Mouse (Mus musculus) hindbrain, embryonic 16.5 days (tissue): ENCODE results near the gene Tmem211. TPM values are rescaled to one million over a fixed set of nuclear protein-coding genes. Genes with fewer than 3 reads are reported as not detected.
A peak's percentile ranks its signal among the peaks of the same experiment; 100 is the strongest.

Experiments used
- ATAC-seq: fragments of 200-750 bp; cut with Nextera tagmentation; 2 replicates; pipeline ENCODE4 v1.8.0; 2017; ENCODE audit warnings: moderate TSS enrichment, moderate library complexity
- H3K27ac ChIP-seq: fragments of 300-500 bp; sonication (generic); 2 replicates; pipeline ENCODE4 v1.5.1; 2014; ENCODE audit warnings: low read depth, mild to moderate bottlenecking, control low read depth, low read length, moderate library complexity
- H3K27me3 ChIP-seq: fragments of 300-500 bp; sonication (generic); replicated peaks from 2 replicates; pipeline ENCODE4 v1.6.1; 2014; ENCODE audit warnings: low read length; ENCODE audit not compliant: control insufficient read depth, insufficient read depth
- H3K36me3 ChIP-seq: fragments of 300-500 bp; sonication (generic); 2 replicates; pipeline ENCODE4 v1.6.1; 2014; ENCODE audit warnings: mild to moderate bottlenecking, low read length, moderate library complexity, mixed read lengths; ENCODE audit not compliant: control insufficient read depth, insufficient read depth
- H3K4me1 ChIP-seq: fragments of 300-500 bp; sonication (generic); 2 replicates; pipeline ENCODE4 v1.6.1; 2014; ENCODE audit warnings: low read depth, low read length; ENCODE audit not compliant: control insufficient read depth, insufficient read depth
- H3K4me2 ChIP-seq: fragments of 300-500 bp; sonication (generic); 2 replicates; pipeline ENCODE4 v1.6.1; 2014; ENCODE audit warnings: mild to moderate bottlenecking, low read length, control low read depth, moderate library complexity
- H3K4me3 ChIP-seq: fragments of 300-500 bp; sonication (generic); 2 replicates; pipeline ENCODE4 v1.5.1; 2014; ENCODE audit warnings: mild to moderate bottlenecking, low read length, control low read depth, moderate library complexity
- H3K9ac ChIP-seq: fragments of 300-500 bp; sonication (generic); 2 replicates; pipeline ENCODE4 v1.6.1; 2014; ENCODE audit warnings: low read depth, mild to moderate bottlenecking, control low read depth, low read length, moderate library complexity
- H3K9me3 ChIP-seq: fragments of 300-500 bp; sonication (generic); 2 replicates; pipeline ENCODE4 v1.6.1; 2014; ENCODE audit warnings: mild to moderate bottlenecking, low read length, moderate library complexity; ENCODE audit not compliant: control insufficient read depth
- WGBS: fragments of 180-500 bp; shearing (Covaris S2); extraction: QIAGEN DNeasy Blood & Tissue Kit; methylation state at CpG from one replicate; pipeline ENCODE4 v1.1.7; 2014; 5-methylcytosine and 5-hydroxymethylcytosine counted together
- polyA plus RNA-seq: library from polyadenylated mRNA; unstranded; fragments of >200 nt; fragmentation: Nextera tagmentation; extraction: Ambion mirVana; gene quantifications from 2 replicates; pipeline ENCODE4 v1.2.1, GENCODE M21; 2015

Gene Tmem211
- polyA plus RNA-seq, 1 experiment from 2014 or later: not detected

DNA sequence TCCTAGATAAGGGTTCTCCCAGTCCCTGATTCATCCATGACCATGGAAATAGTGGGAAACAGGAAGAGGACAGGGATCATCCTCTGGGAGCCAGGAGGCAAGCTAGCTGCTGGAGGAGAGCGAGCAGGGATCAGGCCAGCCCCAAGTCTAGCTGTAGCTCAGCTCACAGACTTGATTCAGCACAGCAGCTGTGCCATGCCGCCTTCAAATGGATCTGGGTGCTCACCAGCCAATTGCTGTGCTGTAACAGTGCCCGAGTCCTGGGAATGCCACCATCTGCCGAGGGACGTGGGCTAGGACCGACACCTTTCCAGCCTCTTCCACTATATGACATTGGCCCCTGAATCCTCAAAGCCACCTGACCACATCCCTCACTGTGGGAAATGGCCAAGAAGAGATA is 30.8 kb upstream of the Tmem211 start:
- ATAC-seq: no peak
- H3K9me3 ChIP-seq: no peaks in the 10 kb centered on the region
- no peak overlapping the region for H3K4me3 ChIP-seq
- no peak overlapping the region for H3K27ac ChIP-seq
- no peaks in the 10 kb centered on the region for H3K27me3 ChIP-seq
- H3K4me1 ChIP-seq: peaks cover 6% of the 10 kb centered on the region
- WGBS: 87% methylated on average over 6 of the region's 6 CpGs
- no peak overlapping the region for H3K4me2 ChIP-seq
- no peak overlapping the region for H3K9ac ChIP-seq
- no peaks in the 10 kb centered on the region for H3K36me3 ChIP-seq

DNA sequence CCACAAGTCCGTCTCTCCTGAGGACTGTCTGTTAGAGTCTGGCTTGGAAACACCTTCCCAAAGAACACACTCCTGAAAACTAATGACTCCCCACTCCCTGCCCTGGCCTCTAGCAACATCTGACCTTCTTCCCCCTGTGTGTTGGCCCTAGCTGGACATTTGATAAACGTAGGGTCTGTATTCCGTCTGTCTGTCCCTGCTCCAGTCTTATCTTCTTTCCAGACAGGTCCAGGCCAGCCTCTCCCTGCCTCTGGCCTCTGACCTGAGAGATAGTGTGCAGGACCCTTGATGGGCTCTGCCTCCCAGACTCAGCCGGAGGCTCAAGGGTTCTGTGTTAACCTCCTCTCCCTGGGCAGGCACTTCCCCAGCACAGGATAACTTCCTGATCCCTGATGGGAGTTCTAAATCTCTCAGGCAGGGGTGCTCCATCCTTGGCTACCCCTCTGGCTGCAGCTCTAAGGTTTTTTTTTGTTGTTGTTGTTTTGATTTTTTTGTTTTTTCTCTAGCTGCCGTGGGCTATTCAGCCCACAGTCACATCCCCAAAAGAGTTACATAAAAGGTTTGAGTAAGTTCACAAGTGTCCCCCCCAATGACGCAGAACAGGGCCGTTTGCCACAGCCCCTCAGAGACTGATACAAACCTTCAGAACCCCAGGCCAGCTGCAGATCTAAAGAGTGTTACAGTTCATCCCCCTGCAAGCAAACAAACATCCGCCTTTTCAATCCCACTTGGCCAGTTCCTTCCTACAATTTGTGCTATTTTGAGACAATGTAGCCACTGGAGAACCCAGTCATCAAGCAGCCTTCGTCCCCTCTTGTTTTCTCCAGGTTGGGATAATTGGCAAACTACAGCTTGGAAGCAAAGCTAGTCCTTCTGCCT is 29.6 kb upstream of the Tmem211 start:
- ATAC-seq: no peak
- 64% methylated on average over 9 of the region's 9 CpGs for WGBS
- Histone ChIP-seq H3K4me2 (no peak overlapping the region), H3K4me1 (peaks cover 2% of the 10 kb centered on the region), H3K36me3 (no peaks in the 10 kb centered on the region), H3K9ac (no peak overlapping the region), H3K27ac (no peak overlapping the region), H3K9me3 (no peaks in the 10 kb centered on the region), H3K27me3 (no peaks in the 10 kb centered on the region), H3K4me3 (no peak overlapping the region)

DNA sequence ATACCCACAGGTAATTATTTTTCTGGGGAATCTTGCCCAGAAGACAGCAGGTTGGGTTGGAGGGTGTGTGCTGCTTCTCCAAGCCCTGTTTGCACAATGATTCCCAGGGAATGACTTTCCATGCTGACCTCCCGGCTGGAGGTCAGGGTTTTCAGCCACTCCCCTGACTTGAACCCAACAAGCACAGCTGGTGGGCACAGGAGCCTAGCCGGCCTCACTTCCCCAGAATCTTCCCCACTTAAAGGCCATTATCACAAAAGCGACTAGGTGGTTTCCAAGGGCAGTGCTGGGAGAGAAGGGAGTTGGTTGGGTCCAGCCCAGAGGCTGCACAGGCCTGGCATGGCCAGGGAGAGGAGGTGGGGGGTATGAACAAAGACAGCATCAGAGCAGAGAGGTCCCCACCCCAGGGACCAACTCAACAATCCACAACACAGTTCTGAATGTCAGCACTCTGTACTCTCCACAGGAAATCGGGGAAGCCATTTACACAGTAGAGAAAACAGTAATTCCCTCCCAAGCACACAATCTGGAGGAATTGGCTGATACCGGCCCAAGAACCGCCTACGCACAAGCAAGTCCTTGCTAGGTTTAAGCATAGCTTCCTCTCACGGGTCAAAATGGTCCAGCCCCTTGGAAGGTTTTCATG is 27.5 kb upstream of the Tmem211 start:
- H3K4me2 ChIP-seq: no peak overlapping the region
- no peaks in the 10 kb centered on the region for H3K27me3 ChIP-seq
- H3K9me3 ChIP-seq: no peaks in the 10 kb centered on the region
- no peaks in the 10 kb centered on the region for H3K36me3 ChIP-seq
- no peak for ATAC-seq
- peak overlapping the region; percentile 4 for H3K27ac ChIP-seq
- no peak overlapping the region for H3K4me3 ChIP-seq
- no peak overlapping the region for H3K9ac ChIP-seq
- no peaks in the 10 kb centered on the region for H3K4me1 ChIP-seq
- 48% methylated on average over 8 of the region's 8 CpGs for WGBS

DNA sequence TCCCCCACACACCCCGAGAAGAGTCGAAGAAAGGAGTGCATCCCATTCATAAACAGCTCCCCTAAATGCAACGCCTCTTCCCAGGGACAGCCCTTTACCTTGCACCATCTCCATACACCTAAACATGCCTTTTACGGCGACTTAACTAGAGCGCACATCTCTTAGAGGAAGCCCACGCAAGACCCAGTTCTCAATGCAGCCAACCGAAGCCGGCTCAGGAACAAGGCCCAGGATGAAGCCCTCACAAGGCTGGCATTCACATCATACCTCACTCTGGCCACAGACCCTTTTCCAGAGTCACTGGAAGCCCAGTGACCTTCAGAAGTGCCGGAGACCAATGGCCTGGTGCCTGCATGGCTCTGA is 27.0 kb upstream of the Tmem211 start:
- H3K9ac ChIP-seq: no peak overlapping the region
- H3K36me3 ChIP-seq: no peaks in the 10 kb centered on the region
- no peaks in the 10 kb centered on the region for H3K27me3 ChIP-seq
- no peak overlapping the region for H3K4me3 ChIP-seq
- ATAC-seq: no peak
- no peaks in the 10 kb centered on the region for H3K4me1 ChIP-seq
- WGBS: 82% methylated on average over 10 of the region's 10 CpGs
- no peaks in the 10 kb centered on the region for H3K9me3 ChIP-seq
- H3K4me2 ChIP-seq: no peak overlapping the region
- peak overlapping the region; percentile 20 for H3K27ac ChIP-seq

DNA sequence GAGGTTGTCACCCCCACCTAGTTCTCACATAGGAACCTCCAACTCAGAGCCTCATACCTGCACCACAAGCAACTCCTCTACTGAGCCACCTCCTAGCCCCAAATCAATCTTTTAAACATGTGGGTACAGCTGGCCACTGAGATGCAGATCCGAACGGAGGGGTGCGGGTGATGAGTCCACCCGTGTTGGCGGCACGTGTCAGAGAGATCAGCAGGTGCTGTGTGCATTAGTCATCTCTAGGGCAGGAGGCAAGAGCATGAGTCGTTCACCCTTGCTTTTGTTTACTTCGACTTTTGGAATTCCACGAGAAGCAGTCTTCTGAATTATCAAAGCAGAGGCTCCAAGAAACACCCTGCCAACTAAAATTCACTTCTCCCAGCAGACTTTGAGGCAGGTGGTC is 22.5 kb upstream of the Tmem211 start:
- Histone ChIP-seq H3K4me2 (no peak overlapping the region), H3K36me3 (no peaks in the 10 kb centered on the region), H3K9ac (no peak overlapping the region), H3K27ac (no peak overlapping the region), H3K27me3 (no peaks in the 10 kb centered on the region), H3K9me3 (no peaks in the 10 kb centered on the region), H3K4me3 (no peak overlapping the region), H3K4me1 (peaks cover 4% of the 10 kb centered on the region)
- 89% methylated on average over 9 of the region's 9 CpGs for WGBS
- no peak for ATAC-seq

DNA sequence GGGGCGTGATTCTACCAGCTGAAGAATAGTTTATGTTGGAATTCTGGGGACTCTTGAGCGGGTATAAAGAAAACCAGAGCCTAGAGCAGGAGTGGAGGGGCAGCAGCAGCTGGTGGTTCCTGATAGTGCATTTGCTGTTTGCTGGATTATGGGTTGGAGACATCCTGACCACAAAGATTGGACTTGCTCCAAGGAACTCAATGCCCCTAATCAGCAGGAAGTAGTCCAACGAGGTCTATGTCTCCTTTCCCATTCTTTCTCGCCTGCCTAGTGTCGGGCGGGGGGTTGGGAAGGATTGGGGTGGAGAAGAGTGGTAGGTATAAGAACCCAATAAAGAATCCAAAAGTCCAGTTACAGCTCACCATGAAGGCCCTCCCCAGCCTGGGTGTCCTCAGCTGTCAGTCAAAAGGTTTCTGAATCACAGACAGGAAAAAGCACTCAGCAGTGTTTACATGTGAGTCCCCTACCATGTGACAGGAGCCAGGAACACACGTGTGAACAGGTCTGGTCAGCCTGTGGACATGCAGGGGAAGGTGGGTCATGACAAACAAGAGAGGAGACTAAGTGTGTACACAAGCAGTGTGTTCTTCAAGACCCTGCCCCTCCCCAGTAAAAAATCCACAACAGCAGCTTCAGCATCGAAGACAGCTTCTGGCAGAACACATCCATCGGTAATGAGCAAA is 19.9 kb upstream of the Tmem211 start:
- WGBS: 62% methylated on average over 9 of the region's 9 CpGs
- H3K27ac ChIP-seq: no peak overlapping the region

DNA sequence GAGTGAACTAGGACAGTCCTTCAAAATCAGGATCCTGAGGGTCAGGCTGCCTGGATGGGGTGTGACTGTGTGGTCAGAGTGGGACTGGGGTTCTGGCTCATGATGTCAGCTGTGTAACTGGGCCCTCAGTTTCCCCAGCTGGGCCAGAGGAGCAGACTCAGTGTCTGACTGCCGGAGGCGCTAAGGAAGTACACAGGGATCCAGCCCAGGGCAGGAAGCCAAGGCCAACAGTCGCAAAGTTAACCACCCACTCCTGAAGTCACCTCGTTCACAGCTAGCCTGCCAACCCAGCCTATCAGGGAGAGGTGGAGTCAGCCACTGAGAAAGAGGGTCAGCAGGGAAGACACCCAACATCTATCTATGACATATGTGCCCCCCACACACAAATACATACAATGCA is 18.7 kb upstream of the Tmem211 start:
- no peak for ATAC-seq
- 63% methylated on average over 4 of the region's 4 CpGs for whole genome bisulfite sequencing
- Histone ChIP-seq H3K36me3 (no peaks in the 10 kb centered on the region), H3K4me1 (peaks cover 4% of the 10 kb centered on the region), H3K4me3 (no peak overlapping the region), H3K27me3 (no peaks in the 10 kb centered on the region), H3K9me3 (no peaks in the 10 kb centered on the region), H3K27ac (no peak overlapping the region; the same call in 1 of the 2 replicates), H3K9ac (no peak overlapping the region), H3K4me2 (no peak overlapping the region)

More for the DNA sequence above, 19.9 kb upstream of the Tmem211 start:
- H3K9ac ChIP-seq: no peak overlapping the region
- no peaks in the 10 kb centered on the region for H3K36me3 ChIP-seq
- H3K4me2 ChIP-seq: no peak overlapping the region
- H3K4me1 ChIP-seq: peaks cover 4% of the 10 kb centered on the region
- H3K4me3 ChIP-seq: no peak overlapping the region
- no peaks in the 10 kb centered on the region for H3K27me3 ChIP-seq
- ATAC-seq: no peak
- H3K9me3 ChIP-seq: no peaks in the 10 kb centered on the region

DNA sequence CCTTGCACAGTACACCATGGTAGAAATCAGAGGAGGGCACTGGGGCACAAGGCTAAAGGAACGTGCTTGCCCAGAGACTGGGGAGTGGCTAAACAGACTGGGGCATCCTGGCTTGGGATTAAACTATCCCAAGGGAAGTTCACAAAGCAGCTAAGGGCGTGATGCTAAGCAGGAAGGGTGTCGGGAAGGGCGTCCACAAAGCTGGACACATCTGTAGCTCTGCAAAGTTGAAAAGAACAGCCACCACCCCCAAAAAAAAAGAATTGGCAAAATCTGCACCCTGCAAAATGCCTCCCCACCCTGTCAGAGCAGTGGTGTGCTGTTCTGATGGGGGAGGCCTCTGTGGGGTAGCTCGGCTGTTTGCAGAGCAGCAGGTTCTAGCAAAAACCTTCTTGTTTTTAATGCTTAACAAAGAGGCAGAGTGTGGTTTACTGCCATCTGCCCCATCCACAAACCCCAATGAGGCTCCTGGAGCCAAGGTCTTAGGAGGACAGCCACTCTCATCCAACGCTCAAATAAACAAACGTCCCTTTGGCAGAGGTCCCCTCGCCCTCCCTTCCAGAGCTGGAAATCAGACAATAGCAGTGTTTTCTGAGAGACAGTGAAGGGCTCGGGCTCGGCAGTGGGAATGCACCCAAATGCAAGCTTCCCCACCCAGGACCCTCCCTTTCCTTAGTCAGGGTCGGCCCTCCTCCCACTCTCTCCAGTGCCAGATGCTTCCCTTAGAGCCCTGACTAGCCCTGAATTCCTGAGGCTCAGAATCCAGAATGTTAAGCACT is 17.9 kb upstream of the Tmem211 start:
- Histone ChIP-seq H3K27me3 (no peaks in the 10 kb centered on the region), H3K27ac (peak overlapping the region; percentile 65), H3K9me3 (no peaks in the 10 kb centered on the region), H3K36me3 (no peaks in the 10 kb centered on the region), H3K4me3 (no peak overlapping the region), H3K4me2 (no peak overlapping the region), H3K4me1 (peaks cover 4% of the 10 kb centered on the region), H3K9ac (no peak overlapping the region)
- ATAC-seq: peak; percentile 87
- 30% methylated on average over 11 of the region's 11 CpGs for WGBS
